Mouse (Mus musculus) heart, postnatal 10 days (tissue): ENCODE results near the gene Cldn13. TPM values are rescaled to one million over a fixed set of nuclear protein-coding genes. Genes with fewer than 3 reads are reported as not detected.

Experiments
- total RNA-seq, 2 experiments: library from RNA; stranded (reverse); gene quantifications; 2 replicates each; pipeline ENCODE4 v1.2.3; 2021

The Cldn13 gene
- total RNA-seq, 2 experiments from 2014 or later = not detected

Other genes starting within 250 kb of the Cldn13 start
- gene Limk1, start 226.9 kb downstream of the Cldn13 start, total RNA-seq = 10 to 100 TPM; 10.0 to 11.4 TPM
- gene Eln, start 168.2 kb downstream of the Cldn13 start, total RNA-seq = 100 to 1,000 TPM; 610 to 981 TPM
- not detected for gene Tmem270, start 8.8 kb downstream of the Cldn13 start, total RNA-seq
- 1 to 10 TPM; 7.0 to 7.4 TPM for gene Mettl27, start 16.8 kb upstream of the Cldn13 start, total RNA-seq
- under 1 TPM in 1 of 2 experiments, not detected in 1; 0.14 TPM for gene Cldn4, start 31.4 kb upstream of the Cldn13 start, total RNA-seq
- under 1 TPM; 0.27 to 0.41 TPM for gene Cldn3, start 70.7 kb upstream of the Cldn13 start, total RNA-seq
- gene Abhd11, start 93.6 kb upstream of the Cldn13 start, total RNA-seq = 10 to 100 TPM; 58.2 to 64.1 TPM
- gene Stx1a, start 108.0 kb upstream of the Cldn13 start, total RNA-seq = 1 to 10 TPM; 3.3 to 3.9 TPM
- 10 to 100 TPM; 24.9 to 27.0 TPM for gene Dnajc30, start 148.7 kb upstream of the Cldn13 start, total RNA-seq
- 10 to 100 TPM; 23.7 to 27.6 TPM for gene Bud23, start 149.4 kb upstream of the Cldn13 start, total RNA-seq
- gene Vps37d, start 162.7 kb upstream of the Cldn13 start, total RNA-seq = 1 to 10 TPM; 1.8 to 1.9 TPM
- gene Mlxipl, start 174.4 kb upstream of the Cldn13 start, total RNA-seq = 10 to 100 TPM; 12.2 to 15.9 TPM
- 10 to 100 TPM; 13.0 to 15.6 TPM for gene Tbl2, start 234.1 kb upstream of the Cldn13 start, total RNA-seq